Mouse (Mus musculus) retina, embryonic 14.5 days (tissue): ENCODE results near the gene Mmp25.

Experiments
- DNase-seq: peaks from one replicate; pipeline ENCODE4 v3.0.0-alpha.2; 2015; ENCODE audit warnings: low spot score

Mmp25 gene

GRCm38 (mm10) chr17:23664556-23665021 is 19.5 kb upstream of the Mmp25 start:
- DNase-seq, result peak; percentile 77

GRCm38 (mm10) chr17:23661526-23661925 is 16.4 kb upstream of the Mmp25 start:
- DNase-seq, result peak; percentile 51

GRCm38 (mm10) chr17:23660876-23661200 is 15.8 kb upstream of the Mmp25 start:
- DNase-seq, result no peak

- DNase-seq, result no peak
Observed at GRCm38 (mm10) chr17:23660117-23660875, 15.2 kb upstream of the Mmp25 start, which contains the start of gene Bicdl2. Bicdl2 (plus strand) TSS chr17:23660506.

GRCm38 (mm10) chr17:23658450-23658849 is 13.4 kb upstream of the Mmp25 start:
- DNase-seq, result no peak

DNA sequence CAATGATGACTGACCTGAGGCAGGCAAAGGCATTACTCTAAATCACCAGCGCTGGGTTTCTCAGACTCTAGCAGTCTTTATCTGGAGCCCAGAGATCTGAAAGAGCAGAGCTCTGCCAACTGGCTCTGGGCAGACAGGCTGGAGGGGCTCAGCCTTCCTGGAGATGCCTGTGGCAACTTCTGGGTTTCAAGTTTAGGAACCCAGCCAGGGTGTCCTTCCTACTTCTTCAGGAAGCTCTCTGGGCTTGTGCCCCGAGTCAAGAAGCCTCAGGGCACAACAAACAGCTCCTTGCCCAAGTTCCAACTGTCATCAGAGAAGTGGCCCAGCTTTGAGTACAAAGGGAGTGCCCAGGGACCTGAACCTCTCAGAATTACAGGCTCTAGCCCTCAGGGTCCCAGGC is 9.3 kb upstream of the Mmp25 start:
- DNase-seq, result no peak

DNA sequence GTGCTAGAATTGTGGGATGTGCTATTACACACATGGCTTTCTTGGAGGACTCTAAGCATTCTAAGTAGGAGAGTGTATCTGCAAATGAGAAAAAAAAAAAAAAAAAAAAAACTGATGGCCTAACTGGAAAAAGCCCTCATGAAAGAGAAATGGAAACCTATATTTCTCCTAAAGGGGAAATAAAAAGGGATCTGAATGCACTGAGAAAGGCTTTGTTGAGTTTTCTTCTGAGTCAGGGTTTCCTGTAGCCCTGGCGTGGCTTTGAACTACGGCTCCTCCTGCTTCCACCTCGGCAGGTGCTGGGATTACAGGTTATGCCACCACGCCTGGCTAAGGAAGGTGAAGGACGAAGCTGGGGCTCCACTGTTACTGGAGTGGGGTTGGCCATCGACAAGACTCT is 8.9 kb upstream of the Mmp25 start:
- DNase-seq, result no peak

GRCm38 (mm10) chr17:23653324-23653723 is 8.2 kb upstream of the Mmp25 start:
- DNase-seq, result no peak

- no peak for DNase-seq
Observed at GRCm38 (mm10) chr17:23651363-23651762, 6.3 kb upstream of the Mmp25 start.

DNA sequence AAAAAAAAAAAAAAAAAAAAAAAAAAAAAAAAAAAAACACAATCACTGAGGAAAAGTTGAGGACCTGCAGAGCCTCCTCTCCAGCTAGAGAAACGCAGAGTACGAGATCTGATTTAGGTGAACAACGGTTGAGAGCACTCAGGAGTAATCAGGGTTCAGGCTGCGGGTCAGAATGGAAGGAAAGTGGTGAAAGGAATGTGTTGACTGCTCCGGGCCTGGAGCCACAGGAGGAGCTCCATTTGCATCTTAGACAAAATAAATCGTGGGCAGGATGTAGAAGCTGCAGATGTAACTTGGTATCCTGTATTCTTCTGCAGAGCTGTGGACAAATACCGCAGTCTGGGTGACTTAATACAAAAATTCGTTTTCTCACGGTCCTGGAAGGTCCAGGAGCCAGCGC is 817 bp upstream of the Mmp25 start:
- no peak for DNase-seq

DNA sequence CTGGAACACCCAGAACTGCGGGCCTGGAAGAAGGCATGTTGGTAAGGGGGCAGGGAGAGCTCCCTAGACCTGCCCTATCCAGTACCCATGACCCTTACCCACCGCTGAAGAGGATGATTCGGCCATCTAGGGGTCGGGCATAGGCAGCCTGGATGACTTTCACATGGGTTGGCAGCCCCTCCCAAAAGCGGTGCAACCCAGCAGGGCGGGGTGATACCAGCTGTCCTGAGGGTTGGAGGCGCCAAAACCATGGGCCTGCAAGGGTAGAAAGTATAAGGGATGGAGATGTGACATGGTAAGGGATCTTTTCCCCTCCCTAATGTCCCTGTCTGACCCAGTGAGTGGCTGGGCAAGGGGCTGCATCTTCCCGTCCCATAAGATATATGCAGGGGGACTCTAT is 13.8 kb downstream of the Mmp25 start:
- DNase-seq, result no peak

GRCm38 (mm10) chr17:23630195-23631020 is 14.7 kb downstream of the Mmp25 start:
- peak; percentile 86 for DNase-seq

- no peak for DNase-seq
Observed at GRCm38 (mm10) chr17:23627813-23628212, 17.3 kb downstream of the Mmp25 start.

- DNase-seq, result no peak
Observed at GRCm38 (mm10) chr17:23620351-23620750, 24.7 kb downstream of the Mmp25 start.

- DNase-seq, result no peak
Observed at GRCm38 (mm10) chr17:23617087-23617486, 28.0 kb downstream of the Mmp25 start.

- DNase-seq, result peak; percentile 61
Observed at GRCm38 (mm10) chr17:23610361-23610800, 34.7 kb downstream of the Mmp25 start.

DNA sequence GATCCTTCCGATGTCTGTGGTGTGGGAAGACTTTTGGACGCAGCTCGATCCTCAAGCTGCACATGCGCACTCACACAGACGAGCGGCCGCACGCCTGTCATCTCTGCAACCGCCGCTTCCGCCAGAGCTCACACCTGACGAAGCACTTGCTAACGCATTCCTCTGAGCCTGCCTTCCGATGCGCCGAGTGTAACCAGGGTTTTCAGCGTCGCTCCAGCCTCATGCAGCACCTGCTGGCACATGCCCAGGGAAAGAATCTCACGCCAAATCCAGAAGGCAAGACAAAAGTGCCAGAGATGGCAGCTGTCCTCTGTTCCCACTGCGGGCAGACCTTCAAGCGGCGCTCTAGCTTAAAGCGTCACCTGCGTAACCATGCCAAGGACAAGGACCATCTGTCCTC is 35.5 kb downstream of the Mmp25 start:
- DNase-seq, result no peak

DNA sequence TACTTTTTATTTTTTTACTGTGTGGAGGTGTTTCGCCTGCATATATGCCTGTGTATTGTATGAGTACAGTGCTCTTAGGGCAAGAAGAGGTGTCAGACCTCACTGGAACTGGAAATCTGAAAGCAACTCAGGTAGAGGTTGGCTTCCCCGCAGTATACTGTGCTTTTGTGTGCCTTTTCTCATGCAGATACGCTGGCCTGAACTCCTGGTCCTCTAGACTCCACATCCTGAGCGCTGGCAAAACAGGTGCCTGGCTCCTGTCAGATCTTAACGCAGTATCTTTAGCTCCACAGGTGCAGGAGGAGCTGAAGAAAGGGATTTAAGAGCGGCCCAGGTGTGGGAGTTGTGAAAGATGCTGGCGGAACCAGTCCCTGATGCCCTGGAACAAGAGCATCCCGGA is 39.9 kb downstream of the Mmp25 start:
- DNase-seq, result no peak

- no peak for DNase-seq
Observed at GRCm38 (mm10) chr17:23604394-23604793, 40.7 kb downstream of the Mmp25 start.

DNA sequence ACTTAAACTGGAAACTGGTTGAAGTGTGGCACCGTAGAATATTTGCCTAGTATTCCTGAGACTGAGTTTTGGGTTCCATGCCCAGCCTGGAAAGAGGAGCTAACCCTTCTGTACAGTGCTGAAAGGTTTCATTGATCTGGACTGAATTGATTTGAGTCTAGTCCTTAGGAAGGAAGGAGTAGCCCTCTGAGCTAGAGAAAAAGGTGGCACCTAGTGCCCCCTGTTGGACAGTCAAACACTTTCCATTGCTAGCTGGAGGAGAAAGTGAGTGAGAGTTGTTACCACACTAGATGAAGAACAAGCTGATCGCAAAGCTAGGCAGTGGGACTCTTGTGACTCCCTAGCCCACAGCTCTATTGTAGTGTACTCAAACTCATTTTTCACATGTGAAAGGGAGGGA is 41.5 kb downstream of the Mmp25 start:
- peak; percentile 65 for DNase-seq

- no peak for DNase-seq
Observed at GRCm38 (mm10) chr17:23603077-23603476, 42.0 kb downstream of the Mmp25 start.

DNA sequence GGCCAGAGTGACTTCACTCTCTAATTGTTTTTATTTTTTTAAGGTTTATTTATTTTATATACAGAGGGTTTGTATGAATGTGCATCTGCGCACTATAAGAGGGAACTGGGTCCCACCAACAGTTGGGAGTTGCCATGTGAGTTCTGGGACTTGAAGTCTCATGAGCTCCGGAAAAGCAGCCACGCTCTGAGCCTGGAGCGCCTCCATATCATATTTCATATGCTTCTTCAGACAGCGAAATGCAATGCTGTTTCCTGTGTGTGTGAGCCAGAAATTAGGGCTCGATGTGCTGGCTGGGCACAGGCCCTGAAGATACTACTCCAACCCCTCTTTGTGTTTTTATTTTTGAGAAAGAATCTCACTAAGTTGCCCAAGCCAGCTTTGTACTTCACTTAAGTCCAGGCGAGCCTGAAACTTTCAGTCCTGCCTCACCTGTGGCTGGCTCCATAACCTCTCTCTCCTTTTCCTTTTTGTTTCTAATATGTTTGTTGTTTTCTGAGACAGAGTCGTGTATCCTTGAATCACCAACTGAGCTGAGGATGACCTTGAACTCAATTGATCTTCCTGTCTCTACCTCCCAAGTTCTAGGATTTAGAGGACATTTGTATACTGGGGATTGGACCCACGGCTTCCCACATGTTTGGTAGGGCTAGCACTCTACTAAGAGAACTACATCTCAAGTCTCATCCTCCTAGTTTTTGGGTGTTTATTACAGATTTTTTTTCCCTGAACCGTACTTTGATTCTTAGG is 43.1 kb downstream of the Mmp25 start:
- DNase-seq, result no peak
